Mouse (Mus musculus) intestine, embryonic 15.5 days (tissue): ENCODE results near the gene Prss23. TPM values are rescaled to one million over a fixed set of nuclear protein-coding genes. Genes with fewer than 3 reads are reported as not detected.

Experiments used
- polyA plus RNA-seq: library from polyadenylated mRNA; unstranded; fragments of >200 nt; fragmentation: Nextera tagmentation; extraction: Ambion mirVana; gene quantifications from 2 replicates; pipeline ENCODE4 v1.2.1, GENCODE M21; 2015

Prss23 gene
- polyA plus RNA-seq, 1 experiment from 2014 or later, result 102 TPM

Other genes starting within 250 kb of the Prss23 start
- 42.4 and 43.8 TPM in 2 replicates for gene Tmem135, start 123.0 kb downstream of the Prss23 start, polyA plus RNA-seq
- gene Fzd4, start 122.8 kb downstream of the Prss23 start, polyA plus RNA-seq, result 9.1 and 9.5 TPM in 2 replicates
- 3.3 and 3.6 TPM in 2 replicates for gene Me3, start 105.2 kb upstream of the Prss23 start, polyA plus RNA-seq